Mouse (Mus musculus) heart, adult 2 months (tissue): ENCODE data around the gene Sdccag8.

Experiments used
- CTCF ChIP-seq: fragments of 200-600 bp; IDR thresholded peaks from 2 replicates; pipeline ENCODE4 v1.8.1; 2022; ENCODE audit warnings: antibody characterized with exemption, mild to moderate bottlenecking, moderate library complexity
- EP300 ChIP-seq: fragments of 200-500 bp; IDR thresholded peaks from 2 replicates; pipeline ENCODE4 v1.6.1; 2011; ENCODE audit warnings: low read depth, low read length, control low read depth; ENCODE audit not compliant: insufficient read depth
- POLR2A ChIP-seq: fragments of 200-500 bp; IDR thresholded peaks from 2 replicates; pipeline ENCODE4 v1.6.1; 2011; ENCODE audit warnings: mild to moderate bottlenecking, low read depth, low read length, control low read depth; ENCODE audit not compliant: insufficient read depth

DNA sequence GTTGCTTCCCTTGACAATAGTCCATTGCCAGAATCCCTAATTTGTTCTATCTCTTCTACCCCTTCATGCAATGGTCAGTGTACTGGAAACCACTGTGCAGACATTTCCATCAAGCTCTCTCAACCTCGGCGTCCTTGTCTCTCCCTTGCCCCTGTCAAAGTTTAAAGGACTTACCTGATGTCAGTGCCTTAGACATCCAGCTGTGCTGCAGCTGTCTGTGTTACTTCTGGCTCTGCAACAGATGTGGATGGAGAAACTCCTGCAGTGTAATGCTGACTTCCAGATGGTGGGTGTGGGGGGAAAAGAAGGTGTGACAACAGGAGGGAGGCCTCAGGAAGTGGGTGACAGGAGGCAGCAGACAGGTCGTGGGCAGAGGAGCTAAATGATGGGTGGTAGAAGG is 57.5 kb downstream of the Sdccag8 start:
- no peak for TF ChIP-seq CTCF
- TF ChIP-seq POLR2A, result no peak
- no peak for TF ChIP-seq EP300
